Mouse (Mus musculus): Measurements from ENCODE around the gene Stat5b.

Stat5b gene

GRCm38 (mm10) chr11:100850038-100850777 is at the start of gene Stat5b:
Stat5b (minus strand) TSS chr11:100850724.
- no peak for DNase-seq (ENCODE audit: low read depth)

- no peak for DNase-seq (ENCODE audit: low read depth)
These were observed 48.1 kb upstream of the Stat5b start for GRCm38 (mm10) chr11:100898441-100899199.

GRCm38 (mm10) chr11:100897294-100898231 is 47.0 kb upstream of the Stat5b start:
- DNase-seq (ENCODE audit: low read depth) = no peak

- DNase-seq (ENCODE audit: low read depth) = no peak
These were observed 45.6 kb upstream of the Stat5b start for GRCm38 (mm10) chr11:100896078-100896477.

GRCm38 (mm10) chr11:100894146-100894918 is 43.8 kb upstream of the Stat5b start:
- DNase-seq (ENCODE audit: low read depth) = no peak

DNA sequence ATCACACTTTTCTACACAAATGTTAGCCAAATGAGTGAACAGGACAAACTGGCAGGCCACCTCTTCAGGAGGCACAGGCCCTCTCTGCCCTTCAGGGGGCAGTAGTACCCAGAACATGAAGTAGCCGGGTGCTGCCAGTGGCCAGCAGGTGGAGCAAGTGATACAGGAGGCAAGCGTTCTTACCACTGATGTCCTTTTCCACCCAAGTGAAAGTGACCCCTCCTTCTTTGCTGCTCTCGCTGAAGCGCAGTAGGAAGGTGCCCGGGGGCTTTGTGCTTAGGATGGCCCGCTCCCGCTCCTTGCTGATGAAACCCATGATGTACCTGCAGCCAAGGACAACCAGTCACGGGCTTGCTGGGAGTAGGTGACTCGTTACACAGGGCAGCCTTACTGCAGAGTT is 43.0 kb upstream of the Stat5b start:
- peak; percentile 92 for DNase-seq (ENCODE audit: low read depth)

DNA sequence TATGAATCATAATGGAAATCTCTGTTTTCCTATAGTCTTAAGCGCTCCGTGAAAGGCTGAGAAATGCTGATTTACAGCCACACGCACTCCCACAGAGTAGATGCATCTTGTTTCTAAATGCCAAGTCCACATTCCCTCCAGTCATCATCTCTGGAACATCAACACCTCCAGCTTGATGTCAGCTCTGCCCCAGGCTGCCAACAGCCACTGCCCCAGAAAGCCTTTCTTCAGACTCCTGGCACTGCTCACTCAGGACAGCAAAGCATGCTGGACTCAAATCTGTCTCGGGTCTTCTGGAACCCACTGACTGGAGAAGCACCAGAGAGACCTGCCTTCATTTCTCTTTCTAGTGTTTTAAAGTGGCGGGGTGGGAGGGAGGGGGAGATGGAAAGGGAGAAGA is 41.9 kb upstream of the Stat5b start:
- DNase-seq (ENCODE audit: low read depth) = no peak

DNA sequence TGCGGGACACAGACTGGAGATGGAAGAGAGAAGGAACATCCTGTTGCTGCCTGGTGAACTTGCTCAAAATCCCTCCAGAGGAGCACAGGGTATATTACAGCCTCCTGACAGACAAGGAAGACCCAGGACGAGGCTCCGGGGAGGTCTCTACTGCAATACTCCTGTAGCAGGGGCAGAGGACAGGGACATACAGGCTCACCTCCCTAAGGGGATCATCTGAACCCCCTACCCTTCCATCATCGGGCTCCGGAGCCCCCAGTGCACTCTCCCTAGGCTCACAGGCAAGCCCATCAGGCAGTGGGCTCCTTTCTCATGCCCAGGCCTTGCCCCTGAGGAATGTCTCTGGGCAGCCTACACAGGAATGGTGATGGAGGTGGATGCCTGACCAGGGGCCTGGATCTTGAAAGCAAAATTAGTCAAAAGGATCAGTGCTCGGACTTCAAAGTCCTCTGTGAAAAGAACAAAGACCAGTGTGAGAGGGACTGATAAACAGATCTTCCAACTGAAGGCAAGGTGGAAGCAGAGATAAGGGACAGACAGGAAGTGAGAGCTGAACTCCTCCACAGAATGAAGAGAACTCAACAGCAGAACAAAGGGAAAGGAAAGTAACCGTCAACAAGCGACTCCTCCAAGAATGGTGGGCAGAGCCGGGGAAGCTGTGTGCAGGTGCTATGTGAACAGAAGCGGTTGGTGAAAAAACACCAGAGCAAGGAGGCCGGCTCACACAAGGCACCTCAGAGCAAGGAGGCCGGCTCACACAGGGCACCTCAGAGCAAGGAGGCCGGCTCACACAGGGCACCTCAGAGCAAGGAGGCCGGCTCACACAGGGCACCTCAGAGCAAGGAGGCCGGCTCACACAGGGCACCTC is 41.0 kb upstream of the Stat5b start:
- peak; percentile 57 for DNase-seq (ENCODE audit: low read depth)

DNA sequence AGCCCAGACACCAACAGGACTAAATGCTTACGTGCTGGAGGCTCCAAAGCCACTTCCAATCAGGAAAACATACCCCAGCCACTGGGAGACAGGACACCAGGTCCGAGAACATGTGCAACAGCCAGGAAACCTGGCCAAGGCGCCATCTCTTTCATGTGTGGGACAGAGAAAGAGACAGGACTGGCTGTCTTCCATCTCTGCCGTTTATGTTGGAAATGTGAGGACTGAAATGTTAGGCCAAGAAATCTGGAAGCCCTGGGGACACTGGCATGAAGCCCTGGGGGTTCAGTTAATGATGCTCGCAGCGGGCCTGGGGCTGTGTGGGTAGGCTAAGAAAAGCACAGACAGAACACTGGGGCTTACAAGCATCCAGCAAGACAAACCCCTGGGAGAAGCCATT is 40.0 kb upstream of the Stat5b start:
- no peak for DNase-seq (ENCODE audit: low read depth)

DNA sequence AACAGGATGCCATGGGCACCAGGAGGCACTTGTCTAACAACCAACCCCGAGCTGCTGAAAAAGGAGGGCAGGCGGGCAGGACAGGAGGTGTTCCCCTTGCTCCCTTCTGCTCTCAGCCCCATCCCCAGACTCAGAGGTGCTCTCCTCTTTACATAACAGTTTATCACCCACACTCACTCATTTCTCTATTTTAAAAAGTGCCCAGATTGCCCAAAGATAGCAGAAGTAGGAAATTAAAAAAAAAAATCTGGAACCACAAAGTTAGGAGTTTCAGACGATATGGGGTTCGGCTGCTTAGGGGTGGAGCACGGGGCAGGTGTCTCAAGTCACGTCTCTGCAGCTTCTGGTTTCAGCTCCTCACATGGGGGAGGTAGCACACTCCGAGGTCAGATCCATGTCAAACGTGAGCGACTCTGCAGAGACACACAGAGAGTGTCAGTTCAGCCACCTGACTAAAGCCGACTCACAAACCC is 37.9 kb upstream of the Stat5b start:
- DNase-seq (ENCODE audit: low read depth) = no peak

DNA sequence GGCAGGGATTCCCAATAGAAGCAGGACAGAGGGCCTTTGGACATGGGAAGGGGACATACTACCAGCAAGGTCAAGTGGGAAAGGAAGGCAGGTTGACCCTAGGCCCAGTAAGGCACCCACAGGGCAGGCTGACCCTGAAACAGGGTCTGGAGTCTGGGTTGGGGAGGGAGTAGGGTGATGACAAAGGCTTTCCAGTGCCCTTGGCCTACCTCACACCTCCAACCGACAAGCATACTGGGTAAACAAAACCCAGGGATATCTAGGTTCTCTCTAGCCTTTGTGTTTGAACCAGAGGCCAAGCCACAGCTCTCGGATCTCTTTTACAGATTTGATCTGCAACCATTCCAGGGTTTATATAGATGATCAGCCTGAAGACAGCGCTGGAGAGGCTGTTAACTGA is 37.2 kb upstream of the Stat5b start:
- DNase-seq (ENCODE audit: low read depth) = no peak

DNA sequence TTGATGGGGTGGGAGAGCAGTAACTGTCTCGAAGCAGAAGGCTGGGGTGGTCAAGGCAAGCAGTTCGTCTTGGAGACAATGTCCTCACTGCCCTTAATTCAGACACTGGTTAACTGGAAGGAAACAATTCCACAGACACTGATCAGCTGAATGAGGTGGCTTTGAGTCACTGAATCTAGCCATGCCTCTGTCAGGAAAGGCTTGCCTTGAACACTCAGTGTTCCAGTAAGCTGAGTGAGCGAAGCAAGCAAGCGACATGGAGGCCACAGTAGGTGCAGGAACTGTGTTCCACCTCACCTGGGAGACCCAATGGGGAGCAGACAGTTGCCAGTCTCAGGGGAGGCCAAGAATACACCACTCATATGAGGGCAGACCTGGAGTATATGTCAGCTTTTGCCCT is 36.7 kb upstream of the Stat5b start:
- DNase-seq (ENCODE audit: low read depth) = no peak

GRCm38 (mm10) chr11:100886188-100886740 is 35.7 kb upstream of the Stat5b start:
- DNase-seq (ENCODE audit: low read depth) = no peak

DNA sequence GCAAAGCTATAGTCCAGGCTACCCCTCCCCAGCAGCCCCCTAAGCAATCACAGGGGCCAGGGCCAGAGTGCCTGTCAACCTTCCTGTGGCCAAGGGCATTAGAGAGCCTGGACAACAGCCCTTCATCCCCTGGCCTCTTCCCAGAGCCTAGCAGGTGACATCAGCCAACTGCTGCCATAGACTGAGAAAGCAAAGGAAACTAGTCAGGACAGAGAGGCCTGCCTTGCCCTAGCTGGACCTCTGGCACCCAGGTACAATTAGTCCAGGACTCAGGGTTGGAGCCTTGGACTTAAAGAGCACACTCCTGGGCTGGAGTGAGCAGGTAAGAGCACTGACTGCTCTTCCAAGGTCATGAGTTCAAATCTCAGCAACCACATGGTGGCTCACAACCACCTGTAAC is 34.9 kb upstream of the Stat5b start:
- no peak for DNase-seq (ENCODE audit: low read depth)

GRCm38 (mm10) chr11:100883640-100884039 is 33.1 kb upstream of the Stat5b start:
- no peak for DNase-seq (ENCODE audit: low read depth)

GRCm38 (mm10) chr11:100879321-100880078 is 29.0 kb upstream of the Stat5b start:
- DNase-seq (ENCODE audit: low read depth) = no peak

DNA sequence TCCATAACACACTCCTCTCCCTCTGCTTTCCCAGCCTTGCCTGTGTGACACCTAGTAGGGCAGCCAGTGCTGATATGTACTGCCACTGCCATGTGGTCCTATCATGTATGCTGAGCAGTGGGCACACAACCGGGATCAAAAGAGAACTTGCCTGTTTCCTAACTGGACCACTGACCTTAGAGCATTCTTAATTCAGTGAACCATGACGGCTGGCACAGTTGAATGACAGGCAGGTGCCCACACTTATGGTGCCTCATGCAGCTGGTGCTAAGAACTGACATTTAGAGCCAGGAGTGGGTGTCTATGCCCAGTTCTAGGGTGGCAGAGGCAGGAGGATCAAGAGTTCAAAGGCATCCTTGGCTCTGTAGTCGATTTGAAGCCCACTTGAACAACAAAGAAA is 25.2 kb upstream of the Stat5b start:
- no peak for DNase-seq (ENCODE audit: low read depth)

- no peak for DNase-seq (ENCODE audit: low read depth)
These were observed 20.4 kb upstream of the Stat5b start for GRCm38 (mm10) chr11:100870968-100871350.

GRCm38 (mm10) chr11:100870256-100870967 is 19.9 kb upstream of the Stat5b start:
- DNase-seq (ENCODE audit: low read depth) = no peak

Measured in c-Kit-positive CD71-negative TER-119-negative erythroid progenitor cells, embryonic 14.5 days (primary cell).